Mouse (Mus musculus): ENCODE results near the gene Fam222b. TPM values are rescaled to one million over a fixed set of nuclear protein-coding genes. Genes with fewer than 3 reads are reported as not detected.
"Not testable (repeated sequence)": the region's sequence is repeated elsewhere in the genome, so short reads cannot be mapped to it uniquely, and the experiment has no call there.

Gene Fam222b
- polyA plus RNA-seq, 1 experiment from 2014 or later: 21.1 TPM

GRCm38 (mm10) chr11:78123782-78124181, 29.3 kb downstream of the Fam222b start:
- H3K27me3 ChIP-seq (replicated peaks; ENCODE audit: control insufficient read depth, insufficient read depth, low read length): no peaks in the 10 kb centered on the region
- no peak overlapping the region for H3K27ac ChIP-seq (ENCODE audit: low read length)
- H3K9me3 ChIP-seq (ENCODE audit: control insufficient read depth, low read length): no peaks in the 10 kb centered on the region
- H3K4me1 ChIP-seq (replicated peaks; ENCODE audit: control insufficient read depth, insufficient read depth, low read length): no peaks in the 10 kb centered on the region
- no peak overlapping the region for H3K9ac ChIP-seq (replicated peaks; ENCODE audit: low read depth, low read length)
- H3K36me3 ChIP-seq (ENCODE audit: control insufficient read depth, insufficient read depth): no peaks in the 10 kb centered on the region
- ATAC-seq: no peak
- no peak overlapping the region for H3K4me2 ChIP-seq (ENCODE audit: low read length)
- no peak overlapping the region for H3K4me3 ChIP-seq (replicated peaks; ENCODE audit: low read length)

- no peak overlapping the region for H3K27ac ChIP-seq (ENCODE audit: low read length)
- H3K4me2 ChIP-seq (ENCODE audit: low read length): no peak overlapping the region
- no peak overlapping the region for H3K4me3 ChIP-seq (replicated peaks; ENCODE audit: low read length)
- 83% methylated on average over 6 of the region's 6 CpGs for WGBS
- no peaks in the 10 kb centered on the region for H3K27me3 ChIP-seq (replicated peaks; ENCODE audit: control insufficient read depth, insufficient read depth, low read length)
- H3K4me1 ChIP-seq (replicated peaks; ENCODE audit: control insufficient read depth, insufficient read depth, low read length): peaks cover 6% of the 10 kb centered on the region; the same call in 1 of the 2 replicates
- no peak overlapping the region for H3K9ac ChIP-seq (replicated peaks; ENCODE audit: low read depth, low read length)
- no peaks in the 10 kb centered on the region for H3K9me3 ChIP-seq (ENCODE audit: control insufficient read depth, low read length)
- H3K36me3 ChIP-seq (ENCODE audit: control insufficient read depth, insufficient read depth): no peaks in the 10 kb centered on the region
- no peak for ATAC-seq
Observed at GRCm38 (mm10) chr11:78125691-78126090, 31.2 kb downstream of the Fam222b start.

GRCm38 (mm10) chr11:78126739-78127138, 32.3 kb downstream of the Fam222b start:
- H3K9ac ChIP-seq (replicated peaks; ENCODE audit: low read depth, low read length): no peak overlapping the region
- no peaks in the 10 kb centered on the region for H3K36me3 ChIP-seq (ENCODE audit: control insufficient read depth, insufficient read depth)
- H3K9me3 ChIP-seq (ENCODE audit: control insufficient read depth, low read length): no peaks in the 10 kb centered on the region
- no peak overlapping the region for H3K4me2 ChIP-seq (ENCODE audit: low read length)
- WGBS: 88% methylated on average over 4 of the region's 4 CpGs
- H3K4me3 ChIP-seq (replicated peaks; ENCODE audit: low read length): no peak overlapping the region
- no peak overlapping the region for H3K27ac ChIP-seq (ENCODE audit: low read length)
- no peaks in the 10 kb centered on the region for H3K27me3 ChIP-seq (replicated peaks; ENCODE audit: control insufficient read depth, insufficient read depth, low read length)
- ATAC-seq: no peak
- H3K4me1 ChIP-seq (replicated peaks; ENCODE audit: control insufficient read depth, insufficient read depth, low read length): peaks cover 6% of the 10 kb centered on the region; the same call in 1 of the 2 replicates

- no peak overlapping the region for H3K4me2 ChIP-seq (ENCODE audit: low read length)
- no peak overlapping the region for H3K4me3 ChIP-seq (replicated peaks; ENCODE audit: low read length)
- peaks cover 6% of the 10 kb centered on the region; the same call in 1 of the 2 replicates for H3K4me1 ChIP-seq (replicated peaks; ENCODE audit: control insufficient read depth, insufficient read depth, low read length)
- H3K9me3 ChIP-seq (ENCODE audit: control insufficient read depth, low read length): no peaks in the 10 kb centered on the region
- no peak overlapping the region for H3K9ac ChIP-seq (replicated peaks; ENCODE audit: low read depth, low read length)
- no peaks in the 10 kb centered on the region for H3K27me3 ChIP-seq (replicated peaks; ENCODE audit: control insufficient read depth, insufficient read depth, low read length)
- no peak overlapping the region for H3K27ac ChIP-seq (ENCODE audit: low read length)
- no peaks in the 10 kb centered on the region for H3K36me3 ChIP-seq (ENCODE audit: control insufficient read depth, insufficient read depth)
- no peak for ATAC-seq
- WGBS: 29% methylated on average over 8 of the region's 8 CpGs
Observed at GRCm38 (mm10) chr11:78129458-78129857, 35.0 kb downstream of the Fam222b start.

GRCm38 (mm10) chr11:78133915-78134314, 39.5 kb downstream of the Fam222b start:
- Histone ChIP-seq H3K9me3 (ENCODE audit: control insufficient read depth, low read length) (no peaks in the 10 kb centered on the region), H3K9ac (replicated peaks; ENCODE audit: low read depth, low read length) (no peak overlapping the region), H3K4me3 (replicated peaks; ENCODE audit: low read length) (no peak overlapping the region), H3K27ac (ENCODE audit: low read length) (no peak overlapping the region), H3K36me3 (ENCODE audit: control insufficient read depth, insufficient read depth) (no peaks in the 10 kb centered on the region), H3K4me1 (replicated peaks; ENCODE audit: control insufficient read depth, insufficient read depth, low read length) (peaks cover 6% of the 10 kb centered on the region; the same call in 1 of the 2 replicates), H3K27me3 (replicated peaks; ENCODE audit: control insufficient read depth, insufficient read depth, low read length) (no peaks in the 10 kb centered on the region), H3K4me2 (ENCODE audit: low read length) (no peak overlapping the region)
- ATAC-seq: no peak
- 92% methylated on average over 6 of the region's 6 CpGs for WGBS

- Histone ChIP-seq H3K4me2 (ENCODE audit: low read length) (no peak overlapping the region), H3K4me3 (replicated peaks; ENCODE audit: low read length) (no peak overlapping the region), H3K9me3 (ENCODE audit: control insufficient read depth, low read length) (no peaks in the 10 kb centered on the region), H3K9ac (replicated peaks; ENCODE audit: low read depth, low read length) (no peak overlapping the region), H3K4me1 (replicated peaks; ENCODE audit: control insufficient read depth, insufficient read depth, low read length) (peaks cover 3% of the 10 kb centered on the region; the same call in 1 of the 2 replicates), H3K27me3 (replicated peaks; ENCODE audit: control insufficient read depth, insufficient read depth, low read length) (no peaks in the 10 kb centered on the region), H3K36me3 (ENCODE audit: control insufficient read depth, insufficient read depth) (no peaks in the 10 kb centered on the region), H3K27ac (ENCODE audit: low read length) (no peak overlapping the region)
- 76% methylated on average over 3 of the region's 3 CpGs for WGBS
- ATAC-seq: no peak
Observed at GRCm38 (mm10) chr11:78134344-78134743, 39.9 kb downstream of the Fam222b start.

- not testable (repeated sequence) for H3K27me3 ChIP-seq (replicated peaks; ENCODE audit: control insufficient read depth, insufficient read depth, low read length); H3K4me1 ChIP-seq (replicated peaks; ENCODE audit: control insufficient read depth, insufficient read depth, low read length); H3K4me2 ChIP-seq (ENCODE audit: low read length); H3K36me3 ChIP-seq (ENCODE audit: control insufficient read depth, insufficient read depth); H3K4me3 ChIP-seq (replicated peaks; ENCODE audit: low read length); H3K27ac ChIP-seq (ENCODE audit: low read length); H3K9ac ChIP-seq (replicated peaks; ENCODE audit: low read depth, low read length); ATAC-seq; H3K9me3 ChIP-seq (ENCODE audit: control insufficient read depth, low read length)
- 93% methylated on average over 7 of the region's 7 CpGs for WGBS
Observed at GRCm38 (mm10) chr11:78135314-78135713, 40.9 kb downstream of the Fam222b start.

GRCm38 (mm10) chr11:78136132-78136531, 41.7 kb downstream of the Fam222b start:
- no peaks in the 10 kb centered on the region for H3K27me3 ChIP-seq (replicated peaks; ENCODE audit: control insufficient read depth, insufficient read depth, low read length)
- H3K36me3 ChIP-seq (ENCODE audit: control insufficient read depth, insufficient read depth): no peaks in the 10 kb centered on the region
- no peak overlapping the region for H3K27ac ChIP-seq (ENCODE audit: low read length)
- no peak overlapping the region for H3K4me2 ChIP-seq (ENCODE audit: low read length)
- H3K4me3 ChIP-seq (replicated peaks; ENCODE audit: low read length): no peak overlapping the region
- no peak for ATAC-seq
- no peak overlapping the region for H3K9ac ChIP-seq (replicated peaks; ENCODE audit: low read depth, low read length)
- no peaks in the 10 kb centered on the region for H3K4me1 ChIP-seq (replicated peaks; ENCODE audit: control insufficient read depth, insufficient read depth, low read length)
- H3K9me3 ChIP-seq (ENCODE audit: control insufficient read depth, low read length): no peaks in the 10 kb centered on the region
- 94% methylated on average over 1 of the region's 1 CpGs for WGBS

GRCm38 (mm10) chr11:78137584-78137983, 43.1 kb downstream of the Fam222b start:
- H3K4me3 ChIP-seq (replicated peaks; ENCODE audit: low read length): no peak overlapping the region
- no peak for ATAC-seq
- H3K9ac ChIP-seq (replicated peaks; ENCODE audit: low read depth, low read length): no peak overlapping the region
- no peaks in the 10 kb centered on the region for H3K27me3 ChIP-seq (replicated peaks; ENCODE audit: control insufficient read depth, insufficient read depth, low read length)
- no peaks in the 10 kb centered on the region for H3K4me1 ChIP-seq (replicated peaks; ENCODE audit: control insufficient read depth, insufficient read depth, low read length)
- H3K9me3 ChIP-seq (ENCODE audit: control insufficient read depth, low read length): no peaks in the 10 kb centered on the region
- WGBS: 74% methylated on average over 4 of the region's 4 CpGs
- no peak overlapping the region for H3K27ac ChIP-seq (ENCODE audit: low read length)
- no peak overlapping the region for H3K4me2 ChIP-seq (ENCODE audit: low read length)
- H3K36me3 ChIP-seq (ENCODE audit: control insufficient read depth, insufficient read depth): no peaks in the 10 kb centered on the region

- no peak overlapping the region for H3K27ac ChIP-seq (ENCODE audit: low read length)
- H3K9ac ChIP-seq (replicated peaks; ENCODE audit: low read depth, low read length): no peak overlapping the region
- no peaks in the 10 kb centered on the region for H3K27me3 ChIP-seq (replicated peaks; ENCODE audit: control insufficient read depth, insufficient read depth, low read length)
- H3K9me3 ChIP-seq (ENCODE audit: control insufficient read depth, low read length): no peaks in the 10 kb centered on the region
- no peak for ATAC-seq
- no peak overlapping the region for H3K4me3 ChIP-seq (replicated peaks; ENCODE audit: low read length)
- no peak overlapping the region for H3K4me2 ChIP-seq (ENCODE audit: low read length)
- H3K4me1 ChIP-seq (replicated peaks; ENCODE audit: control insufficient read depth, insufficient read depth, low read length): no peaks in the 10 kb centered on the region
- 89% methylated on average over 3 of the region's 3 CpGs for WGBS
- H3K36me3 ChIP-seq (ENCODE audit: control insufficient read depth, insufficient read depth): no peaks in the 10 kb centered on the region
Observed at GRCm38 (mm10) chr11:78138023-78138422, 43.6 kb downstream of the Fam222b start.
